Mouse (Mus musculus): ENCODE results near the gene Stk38l. TPM values are rescaled to one million over a fixed set of nuclear protein-coding genes. Genes with fewer than 3 reads are reported as not detected.

Stk38l gene
- polyA plus RNA-seq, 1 experiment, result 0.59 TPM

- Histone ChIP-seq H3K4me1 (peaks cover 17% of the 10 kb centered on the region), H3K27me3 (replicated peaks) (no peaks in the 10 kb centered on the region), H3K36me3 (replicated peaks; ENCODE audit: low read length) (peaks cover 30% of the 10 kb centered on the region), H3K4me3 (replicated peaks) (no peak overlapping the region), H3K9me3 (no peaks in the 10 kb centered on the region; the same call in 1 of the 2 replicates)
- TF ChIP-seq GATA1 (IDR thresholded peaks at IDR 0.05; ENCODE audit: borderline replicate concordance, low read length) (no peak), FLI1 (IDR thresholded peaks at IDR 0.05; ENCODE audit: low read length) (no peak)
Measured at GRCm38 (mm10) chr6:146781566-146781965, 56.8 kb downstream of the Stk38l start.

GRCm38 (mm10) chr6:146793527-146793926 is 68.7 kb downstream of the Stk38l start:
- no peak overlapping the region for H3K4me3 ChIP-seq (replicated peaks)
- H3K4me1 ChIP-seq, result peaks cover 27% of the 10 kb centered on the region
- no peaks in the 10 kb centered on the region for H3K9me3 ChIP-seq
- H3K27me3 ChIP-seq (replicated peaks), result peaks cover 38% of the 10 kb centered on the region
- TF ChIP-seq GATA1 (IDR thresholded peaks at IDR 0.05; ENCODE audit: borderline replicate concordance, low read length), result no peak
- no peak for TF ChIP-seq FLI1 (IDR thresholded peaks at IDR 0.05; ENCODE audit: low read length)
- H3K36me3 ChIP-seq (replicated peaks; ENCODE audit: low read length), result no peaks in the 10 kb centered on the region

GRCm38 (mm10) chr6:146795166-146795923 is 70.5 kb downstream of the Stk38l start:
- H3K4me3 ChIP-seq (replicated peaks), result peak overlapping the region; percentile 84
- peaks cover 27% of the 10 kb centered on the region for H3K4me1 ChIP-seq
- H3K27me3 ChIP-seq (replicated peaks), result peaks cover 54% of the 10 kb centered on the region
- TF ChIP-seq FLI1 (IDR thresholded peaks at IDR 0.05; ENCODE audit: low read length) (no peak), GATA1 (IDR thresholded peaks at IDR 0.05; ENCODE audit: borderline replicate concordance, low read length) (no peak)
- peaks cover 6% of the 10 kb centered on the region; the same call in 1 of the 2 replicates for H3K9me3 ChIP-seq
- no peaks in the 10 kb centered on the region for H3K36me3 ChIP-seq (replicated peaks; ENCODE audit: low read length)

GRCm38 (mm10) chr6:146795924-146796545 is 71.2 kb downstream of the Stk38l start, which contains the start of gene Arntl2:
Gene Arntl2 (plus strand): TSS chr6:146796055.
- no peak for TF ChIP-seq GATA1 (IDR thresholded peaks at IDR 0.05; ENCODE audit: borderline replicate concordance, low read length)
- TF ChIP-seq FLI1 (IDR thresholded peaks at IDR 0.05; ENCODE audit: low read length), result no peak
- Histone ChIP-seq H3K27me3 (replicated peaks) (peaks cover 57% of the 10 kb centered on the region), H3K4me1 (peaks cover 27% of the 10 kb centered on the region), H3K4me3 (replicated peaks) (peak within 1 kb of the TSS; percentile 84), H3K9me3 (peaks cover 6% of the 10 kb centered on the region; the same call in 1 of the 2 replicates), H3K36me3 (replicated peaks; ENCODE audit: low read length) (no peaks in the 10 kb centered on the region)

GRCm38 (mm10) chr6:146797446-146797845 is 72.7 kb downstream of the Stk38l start:
- peaks cover 60% of the 10 kb centered on the region for H3K27me3 ChIP-seq (replicated peaks)
- H3K4me1 ChIP-seq, result peaks cover 28% of the 10 kb centered on the region
- no peaks in the 10 kb centered on the region for H3K36me3 ChIP-seq (replicated peaks; ENCODE audit: low read length)
- no peak overlapping the region for H3K4me3 ChIP-seq (replicated peaks)
- TF ChIP-seq GATA1 (IDR thresholded peaks at IDR 0.05; ENCODE audit: borderline replicate concordance, low read length), result no peak
- TF ChIP-seq FLI1 (IDR thresholded peaks at IDR 0.05; ENCODE audit: low read length), result no peak
- peaks cover 6% of the 10 kb centered on the region; the same call in 1 of the 2 replicates for H3K9me3 ChIP-seq

- no peaks in the 10 kb centered on the region for H3K9me3 ChIP-seq
- TF ChIP-seq GATA1 (IDR thresholded peaks at IDR 0.05; ENCODE audit: borderline replicate concordance, low read length), result no peak
- TF ChIP-seq FLI1 (IDR thresholded peaks at IDR 0.05; ENCODE audit: low read length), result no peak
Measured at GRCm38 (mm10) chr6:146809991-146810390, 85.2 kb downstream of the Stk38l start.

GRCm38 (mm10) chr6:146813007-146813406 is 88.2 kb downstream of the Stk38l start:
- Histone ChIP-seq H3K36me3 (replicated peaks; ENCODE audit: low read length) (no peaks in the 10 kb centered on the region), H3K9me3 (no peaks in the 10 kb centered on the region), H3K27me3 (replicated peaks) (peaks cover 36% of the 10 kb centered on the region), H3K4me1 (peaks cover 13% of the 10 kb centered on the region), H3K4me3 (replicated peaks) (no peak overlapping the region)
- TF ChIP-seq FLI1 (IDR thresholded peaks at IDR 0.05; ENCODE audit: low read length), result no peak
- no peak for TF ChIP-seq GATA1 (IDR thresholded peaks at IDR 0.05; ENCODE audit: borderline replicate concordance, low read length)

More at GRCm38 (mm10) chr6:146809991-146810390, 85.2 kb downstream of the Stk38l start:
- no peak overlapping the region for H3K4me3 ChIP-seq (replicated peaks)
- peaks cover 28% of the 10 kb centered on the region for H3K27me3 ChIP-seq (replicated peaks)
- no peaks in the 10 kb centered on the region for H3K36me3 ChIP-seq (replicated peaks; ENCODE audit: low read length)
- H3K4me1 ChIP-seq, result peaks cover 18% of the 10 kb centered on the region

- no peaks in the 10 kb centered on the region for H3K36me3 ChIP-seq (replicated peaks; ENCODE audit: low read length)
- peaks cover 17% of the 10 kb centered on the region for H3K27me3 ChIP-seq (replicated peaks)
- no peaks in the 10 kb centered on the region for H3K4me1 ChIP-seq
- no peaks in the 10 kb centered on the region for H3K9me3 ChIP-seq
- no peak overlapping the region for H3K4me3 ChIP-seq (replicated peaks)
- TF ChIP-seq GATA1 (IDR thresholded peaks at IDR 0.05; ENCODE audit: borderline replicate concordance, low read length) (no peak), FLI1 (IDR thresholded peaks at IDR 0.05; ENCODE audit: low read length) (no peak)
Measured at GRCm38 (mm10) chr6:146820177-146820965, 95.6 kb downstream of the Stk38l start.

GRCm38 (mm10) chr6:146821958-146822357 is 97.2 kb downstream of the Stk38l start:
- Histone ChIP-seq H3K36me3 (replicated peaks; ENCODE audit: low read length) (no peaks in the 10 kb centered on the region), H3K4me3 (replicated peaks) (no peak overlapping the region), H3K9me3 (no peaks in the 10 kb centered on the region), H3K27me3 (replicated peaks) (peaks cover 10% of the 10 kb centered on the region), H3K4me1 (no peaks in the 10 kb centered on the region)
- no peak for TF ChIP-seq GATA1 (IDR thresholded peaks at IDR 0.05; ENCODE audit: borderline replicate concordance, low read length)
- TF ChIP-seq FLI1 (IDR thresholded peaks at IDR 0.05; ENCODE audit: low read length), result no peak
